Mouse (Mus musculus) brain, embryonic 18.5 days (tissue): ENCODE measurements around the gene Mfsd4b2.

Source experiments
- DNase-seq: peaks from one replicate; pipeline ENCODE4 v3.0.0-alpha.2; 2012; ENCODE audit warnings: low read depth, low spot score

The Mfsd4b2 gene

DNA sequence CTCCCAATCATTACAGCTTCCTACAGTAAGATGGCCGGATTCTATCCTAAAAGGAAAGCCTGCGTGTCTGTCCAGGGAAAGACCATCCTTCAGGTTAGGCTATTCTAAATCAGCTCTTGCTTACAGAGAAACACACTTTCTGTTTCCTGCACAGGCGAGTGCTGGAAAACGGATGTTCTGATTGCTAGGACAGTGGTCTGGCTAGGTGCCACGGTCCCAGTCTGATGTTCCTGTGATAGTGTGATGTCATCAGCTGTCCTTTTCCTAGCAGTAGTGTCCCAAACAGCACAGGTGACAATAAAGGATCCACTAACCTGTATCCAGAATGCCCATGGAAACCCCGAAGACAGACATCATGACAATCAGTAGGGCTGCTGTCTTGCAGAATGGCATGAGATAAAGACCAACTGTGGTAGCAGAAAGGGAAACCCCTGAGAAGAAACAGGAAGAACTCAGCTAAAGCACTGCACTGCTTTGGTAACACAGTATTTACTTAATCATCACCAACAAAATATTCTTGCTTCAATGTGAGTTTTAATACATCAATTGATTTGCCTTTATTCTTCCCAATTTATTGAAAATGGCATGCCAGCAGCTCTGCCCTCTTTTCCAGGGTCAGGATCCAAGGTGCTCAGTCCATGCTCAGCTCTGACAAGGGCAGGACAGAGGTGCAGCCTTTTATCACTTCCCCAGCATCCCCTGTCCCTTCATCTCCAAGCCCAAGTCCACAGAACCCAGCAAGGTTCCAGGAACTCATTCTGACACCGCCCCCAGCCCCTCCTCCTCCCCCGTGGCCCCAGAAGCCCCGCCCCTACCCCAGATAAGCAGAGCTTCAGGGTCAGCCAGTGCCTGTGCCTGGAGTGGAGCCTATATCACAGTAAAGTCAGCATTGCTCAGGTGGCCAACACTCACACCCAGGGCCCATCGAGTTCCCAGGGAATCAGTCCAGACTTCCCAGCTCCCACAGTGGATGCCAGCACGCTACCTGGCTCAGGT is 32.7 kb downstream of the Mfsd4b2 start:
- no peak for DNase-seq

- no peak for DNase-seq
Measured at GRCm38 (mm10) chr10:39888621-39889020, 38.1 kb downstream of the Mfsd4b2 start.
